Mouse (Mus musculus): ENCODE measurements around the gene Tspyl4.
A peak's percentile ranks its signal among the peaks of the same experiment; 100 is the strongest.
"Not testable (repeated sequence)": the region's sequence is repeated elsewhere in the genome, so short reads cannot be mapped to it uniquely, and the experiment has no call there.

Gene Tspyl4

DNA sequence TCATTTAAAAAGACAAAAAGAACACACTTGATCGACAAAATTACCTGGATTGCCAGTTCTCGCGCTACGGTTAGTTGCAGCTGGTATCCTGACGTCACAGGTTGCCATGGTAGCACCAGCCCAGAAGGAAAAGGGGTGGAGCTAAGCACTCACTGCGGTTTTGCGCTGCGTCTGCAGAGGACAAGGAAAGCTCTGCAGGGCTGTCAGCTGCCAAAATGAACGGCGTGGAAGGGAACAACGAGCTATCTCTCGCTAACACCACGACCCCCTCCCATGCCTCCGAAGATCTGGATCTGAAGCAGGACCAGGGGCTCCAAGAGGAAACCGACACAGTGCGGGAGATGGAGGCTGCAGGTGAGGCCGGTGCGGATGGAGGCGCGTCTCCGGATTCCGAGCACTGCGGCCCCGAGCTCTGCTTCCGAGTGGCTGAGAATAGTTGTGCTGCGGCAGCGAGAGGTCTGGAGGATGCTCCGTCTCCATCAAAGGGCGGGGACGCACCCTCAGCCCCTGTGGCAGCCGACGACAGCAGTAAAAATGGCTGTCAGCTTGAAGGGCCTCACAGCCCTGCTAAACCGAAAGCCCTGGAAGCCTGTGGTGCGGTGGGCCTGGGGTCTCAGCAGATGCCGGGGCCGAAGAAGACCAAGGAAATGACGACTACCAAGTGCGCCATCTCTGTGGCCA, at the start of gene Tspyl4:
Gene Tspyl4 (plus strand): TSS at position 144 of the 681 bp plus-strand sequence.
- DNase-seq (ENCODE audit: low read depth), result no peak

GRCm38 (mm10) chr10:34247757-34248156, 49.5 kb upstream of the Tspyl4 start:
- DNase-seq (ENCODE audit: low read depth), result no peak

DNA sequence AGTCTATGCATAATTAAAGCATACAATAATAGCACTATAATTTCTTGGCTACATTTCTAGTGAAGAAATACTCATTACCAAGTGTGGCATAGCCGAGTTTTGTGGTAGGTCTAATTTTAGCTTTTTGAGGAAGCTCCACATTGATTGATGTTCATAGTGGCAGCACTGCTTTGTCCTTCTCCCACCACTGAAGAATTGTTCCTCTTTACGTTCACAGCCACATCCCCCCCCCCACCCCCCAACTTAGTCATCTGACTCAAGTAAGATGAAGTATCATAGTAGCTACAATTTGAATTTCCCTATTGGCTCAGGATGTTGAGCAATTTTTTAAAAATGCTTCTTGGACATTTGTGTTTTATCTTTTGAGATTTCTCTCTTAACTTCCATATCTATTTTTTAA, 47.6 kb upstream of the Tspyl4 start:
- peak; percentile 84 for DNase-seq (ENCODE audit: low read depth)

DNA sequence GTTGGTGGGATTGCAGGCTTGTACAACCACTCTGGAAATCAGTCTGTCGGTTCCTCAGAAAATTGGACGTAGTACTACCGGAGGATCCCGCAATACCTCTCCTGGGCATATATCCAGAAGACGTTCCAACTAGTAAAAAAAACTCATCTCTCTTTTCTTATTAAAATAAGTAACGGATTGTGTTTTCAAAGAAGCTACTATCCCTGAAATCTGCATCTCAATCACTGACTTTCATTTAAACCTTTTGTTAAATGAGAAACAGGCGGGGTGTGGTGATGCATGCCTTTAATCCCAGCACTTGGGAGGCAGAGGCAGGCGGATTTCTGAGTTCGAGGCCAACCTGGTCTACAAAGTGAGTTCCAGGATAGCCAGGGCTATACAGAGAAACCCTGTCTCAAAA, 44.4 kb upstream of the Tspyl4 start:
- DNase-seq (ENCODE audit: low read depth), result not testable (repeated sequence)

GRCm38 (mm10) chr10:34265106-34265505, 32.1 kb upstream of the Tspyl4 start:
- no peak for DNase-seq (ENCODE audit: low read depth)

GRCm38 (mm10) chr10:34267312-34268070, 29.8 kb upstream of the Tspyl4 start:
- DNase-seq (ENCODE audit: low read depth), result peak; percentile 31

GRCm38 (mm10) chr10:34271681-34272080, 25.6 kb upstream of the Tspyl4 start:
- no peak for DNase-seq (ENCODE audit: low read depth)

- peak; percentile 84 for DNase-seq (ENCODE audit: low read depth)
Measured at GRCm38 (mm10) chr10:34280591-34281175, 16.6 kb upstream of the Tspyl4 start.

GRCm38 (mm10) chr10:34281211-34281961, 15.9 kb upstream of the Tspyl4 start:
- DNase-seq (ENCODE audit: low read depth), result peak; percentile 75

- peak; percentile 98 for DNase-seq (ENCODE audit: low read depth)
Measured at GRCm38 (mm10) chr10:34281962-34282388, 15.3 kb upstream of the Tspyl4 start, which contains the start of gene Tspyl1. Gene Tspyl1 (plus strand): TSS chr10:34282190.

DNA sequence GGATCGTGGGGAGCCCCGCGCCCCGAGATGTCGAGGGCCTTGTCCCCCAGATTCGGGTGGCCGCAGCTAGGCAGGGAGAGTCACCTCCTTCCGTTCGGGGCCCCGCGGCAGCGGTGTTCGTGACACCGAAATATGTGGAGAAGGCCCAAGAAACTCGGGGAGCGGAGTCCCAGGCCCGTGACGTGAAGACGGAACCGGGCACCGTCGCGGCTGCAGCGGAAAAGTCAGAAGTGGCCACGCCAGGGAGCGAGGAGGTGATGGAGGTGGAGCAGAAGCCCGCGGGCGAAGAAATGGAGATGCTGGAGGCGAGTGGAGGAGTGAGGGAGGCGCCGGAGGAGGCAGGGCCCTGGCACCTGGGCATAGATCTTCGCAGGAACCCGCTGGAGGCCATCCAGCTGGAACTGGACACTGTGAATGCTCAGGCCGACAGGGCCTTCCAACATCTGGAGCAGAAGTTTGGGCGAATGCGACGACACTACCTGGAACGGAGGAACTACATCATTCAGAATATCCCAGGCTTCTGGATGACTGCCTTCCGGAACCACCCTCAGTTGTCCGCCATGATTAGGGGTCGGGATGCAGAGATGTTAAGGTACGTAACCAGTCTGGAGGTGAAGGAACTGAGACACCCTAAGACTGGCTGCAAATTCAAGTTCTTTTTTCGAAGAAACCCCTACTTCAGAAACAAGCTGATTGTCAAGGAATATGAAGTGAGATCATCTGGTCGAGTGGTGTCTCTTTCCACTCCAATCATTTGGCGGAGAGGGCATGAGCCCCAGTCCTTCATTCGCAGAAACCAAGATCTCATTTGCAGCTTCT, 14.6 kb upstream of the Tspyl4 start:
- peak; percentile 38 for DNase-seq (ENCODE audit: low read depth)

DNA sequence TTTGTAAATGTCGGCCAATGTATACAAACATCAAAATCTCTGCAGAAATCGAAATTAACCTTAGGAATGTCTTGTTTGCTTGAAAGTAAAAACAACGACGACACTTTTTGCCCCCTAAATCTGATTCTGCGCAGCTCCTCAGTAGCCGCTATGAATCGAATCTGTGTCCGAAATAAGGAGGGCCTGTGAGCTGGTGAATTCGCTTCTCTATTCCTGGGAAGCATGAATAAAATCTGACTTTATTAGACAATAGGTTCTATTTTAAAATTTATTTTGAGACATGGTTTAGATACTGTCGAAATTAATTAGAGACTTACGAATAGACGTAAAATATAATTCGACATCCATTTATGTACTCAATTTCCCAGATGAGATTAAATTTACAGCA, 337 bp upstream of the Tspyl4 start:
- no peak for DNase-seq (ENCODE audit: low read depth)

- no peak for DNase-seq (ENCODE audit: low read depth)
Measured at GRCm38 (mm10) chr10:34297980-34298753, 925 bp downstream of the Tspyl4 start.

DNA sequence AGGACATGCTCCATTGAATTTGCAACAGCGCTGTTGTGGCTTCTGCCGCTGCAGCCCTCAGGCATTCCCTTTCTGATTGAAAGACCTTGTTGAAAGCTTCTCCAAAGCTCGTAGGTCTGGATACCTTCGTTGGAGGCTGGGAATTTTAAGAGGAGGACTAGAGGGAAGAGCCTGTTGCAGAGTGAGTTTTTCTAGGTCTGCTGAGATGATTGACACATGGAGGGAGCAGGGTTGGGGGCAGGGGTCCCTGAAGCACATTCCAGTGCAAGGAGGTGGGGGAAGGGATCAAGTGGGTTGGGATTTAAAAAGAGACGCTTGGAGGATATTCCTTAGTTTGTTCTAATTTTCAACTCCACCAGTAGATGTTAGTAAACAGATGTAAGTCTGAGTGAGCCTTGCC, 3.1 kb downstream of the Tspyl4 start:
- no peak for DNase-seq (ENCODE audit: low read depth)

DNA sequence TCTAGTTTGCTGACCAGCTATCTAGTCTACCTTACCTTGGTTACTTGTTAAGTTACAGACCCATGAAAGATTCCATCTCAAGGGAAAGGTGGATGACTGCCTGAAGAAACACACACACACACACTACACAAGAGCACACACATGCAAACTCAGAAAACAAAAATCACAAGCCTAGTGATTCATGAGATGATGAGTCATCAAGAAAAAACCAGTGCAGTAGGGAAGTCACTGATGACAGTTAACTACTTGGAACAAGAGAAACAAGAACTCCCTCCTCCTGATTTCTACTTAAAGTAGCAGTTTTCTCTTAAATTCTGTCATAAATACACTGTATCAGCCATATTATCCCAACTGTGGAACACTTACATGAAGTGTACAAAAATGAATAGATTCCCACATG, 9.8 kb downstream of the Tspyl4 start:
- DNase-seq (ENCODE audit: low read depth), result peak; percentile 51

DNA sequence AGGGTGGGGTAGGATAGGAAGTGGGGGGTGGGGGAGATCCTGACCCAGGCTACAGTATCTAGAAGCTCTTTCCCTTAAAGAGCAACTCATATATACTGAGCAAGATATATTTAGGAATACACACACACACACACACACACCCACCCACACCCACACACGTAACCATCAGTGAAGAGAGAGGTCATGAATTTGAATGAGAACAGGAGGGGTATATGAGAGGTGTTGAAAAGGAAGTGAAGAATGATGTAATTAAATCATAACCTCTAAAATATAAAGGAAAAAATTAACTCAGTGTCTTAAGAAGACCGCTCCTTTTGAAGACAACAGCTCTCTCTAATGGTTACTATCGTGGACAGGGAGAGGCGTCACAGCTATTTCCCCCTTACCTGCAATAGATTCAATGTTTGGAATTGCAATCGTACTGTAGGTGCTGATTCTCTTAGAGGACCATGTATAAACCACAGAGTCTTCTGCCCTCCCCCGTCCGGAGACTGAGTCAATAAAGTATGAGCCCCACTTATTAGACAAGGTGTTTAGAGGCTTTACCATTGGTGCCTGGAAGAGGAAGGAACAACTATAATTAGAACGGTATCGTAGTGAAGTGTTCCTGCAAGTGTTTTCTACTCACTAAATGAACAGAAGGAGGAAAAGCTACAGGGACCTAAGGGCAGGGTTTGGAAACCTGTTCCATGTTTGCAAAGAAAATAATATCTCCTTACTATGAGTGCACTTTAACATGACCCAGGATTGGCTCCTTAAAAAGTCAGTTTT, 12.9 kb downstream of the Tspyl4 start:
- no peak for DNase-seq (ENCODE audit: low read depth)

GRCm38 (mm10) chr10:34312536-34312935, 15.3 kb downstream of the Tspyl4 start:
- DNase-seq (ENCODE audit: low read depth), result no peak

DNA sequence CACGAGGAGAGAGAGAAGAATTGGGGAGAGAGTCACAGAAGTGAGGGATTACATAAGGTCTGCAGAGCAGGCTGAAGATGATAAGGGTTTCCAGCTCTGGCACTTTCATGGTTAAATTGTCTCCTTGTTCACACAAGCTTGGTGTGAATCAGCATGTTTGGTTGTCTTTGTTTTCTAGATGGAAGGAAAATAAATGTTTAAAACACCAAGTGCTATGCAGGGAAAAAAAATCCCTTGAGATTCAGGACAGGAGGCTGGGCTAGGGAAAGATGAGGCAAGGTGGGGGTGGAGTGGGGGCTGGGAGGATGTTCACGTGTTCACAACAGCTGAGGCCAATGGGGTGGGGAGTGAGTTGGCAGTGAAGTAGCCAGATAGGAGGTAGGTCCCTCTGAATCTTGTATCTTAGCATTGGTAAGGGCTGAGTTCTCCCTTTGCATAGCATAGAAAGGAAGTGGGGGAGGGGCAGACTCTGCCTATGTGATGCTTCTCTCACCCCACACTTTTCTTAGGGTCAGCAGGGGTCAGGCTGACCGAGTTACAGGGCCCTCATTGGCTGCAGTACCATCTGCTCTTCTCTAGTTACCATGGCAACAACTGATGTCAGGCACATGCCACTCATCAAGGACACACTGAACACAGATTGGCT, 19.5 kb downstream of the Tspyl4 start:
- no peak for DNase-seq (ENCODE audit: low read depth)

- DNase-seq (ENCODE audit: low read depth), result no peak
Measured at GRCm38 (mm10) chr10:34317217-34317606, 20.0 kb downstream of the Tspyl4 start.
